Mouse (Mus musculus): ENCODE measurements around the gene Npsr1.

GRCm38 (mm10) chr9:24291385-24291784, 193.6 kb downstream of the Npsr1 start:
- no peak for TF ChIP-seq USF2 (conservative IDR thresholded peaks at IDR 0.05; ENCODE audit: low read depth, low read length)
- TF ChIP-seq PAX5 (IDR thresholded peaks at IDR 0.05; ENCODE audit: low read length): no peak
- no peak for TF ChIP-seq JUN (IDR thresholded peaks at IDR 0.05; ENCODE audit: insufficient read depth, low read depth, low read length)
- no peak for TF ChIP-seq MAX (IDR thresholded peaks at IDR 0.05; ENCODE audit: low read length)

Data from CH12.LX (cell line).